Mouse (Mus musculus): ENCODE data around the gene Gas2l3. TPM values are rescaled to one million over a fixed set of nuclear protein-coding genes. Genes with fewer than 3 reads are reported as not detected.

Gene Gas2l3
- polyA plus RNA-seq, 1 experiment from 2014 or later: 5.1 TPM

DNA sequence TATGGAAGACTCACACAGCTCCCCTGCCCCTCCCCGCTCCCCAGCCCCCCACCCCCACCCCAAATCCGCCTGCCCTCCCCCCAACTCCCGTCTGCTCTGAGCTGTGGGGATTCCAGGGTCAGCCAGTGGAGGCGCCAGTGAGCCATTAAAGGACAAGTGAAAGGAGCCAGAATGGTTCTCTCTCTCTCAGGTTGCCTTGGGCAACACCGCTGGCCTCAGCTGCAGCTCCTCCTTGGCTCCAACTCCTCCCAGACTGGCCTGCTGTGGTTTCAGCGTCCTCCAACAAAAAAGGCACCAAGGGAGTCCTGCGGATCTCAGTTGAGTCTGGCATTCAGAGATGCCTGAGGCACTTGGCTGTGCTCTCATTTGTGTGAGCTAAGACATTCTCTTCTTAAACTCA lies 47.9 kb downstream of the Gas2l3 start:
- Histone ChIP-seq H3K36me3 (ENCODE audit: control insufficient read depth, insufficient read depth) (no peaks in the 10 kb centered on the region), H3K4me3 (ENCODE audit: low read depth, low read length) (no peak overlapping the region), H3K4me1 (ENCODE audit: control insufficient read depth, low read depth, low read length) (no peaks in the 10 kb centered on the region; the same call in 1 of the 2 replicates), H3K27ac (ENCODE audit: low read length) (no peak overlapping the region), H3K9me3 (replicated peaks; ENCODE audit: control insufficient read depth, low read length) (no peaks in the 10 kb centered on the region), H3K4me2 (ENCODE audit: low read depth, low read length) (peak overlapping the region; percentile 39), H3K27me3 (ENCODE audit: control insufficient read depth, insufficient read depth, low read depth, low read length) (no peaks in the 10 kb centered on the region), H3K9ac (ENCODE audit: low read depth, low read length) (no peak overlapping the region)
- 4% methylated on average over 7 of the region's 7 CpGs for WGBS (ENCODE audit: insufficient replicate concordance)
- ATAC-seq (ENCODE audit: low read depth): 0 out of 2 replicates have a peak, but pooled peaks have one; percentile 24

- H3K4me1 ChIP-seq (ENCODE audit: control insufficient read depth, low read depth, low read length): no peaks in the 10 kb centered on the region; the same call in 1 of the 2 replicates
- no peak overlapping the region; the same call in 1 of the 2 replicates for H3K4me2 ChIP-seq (ENCODE audit: low read depth, low read length)
- no peaks in the 10 kb centered on the region for H3K36me3 ChIP-seq (ENCODE audit: control insufficient read depth, insufficient read depth)
- H3K4me3 ChIP-seq (ENCODE audit: low read depth, low read length): no peak overlapping the region
- H3K27me3 ChIP-seq (ENCODE audit: control insufficient read depth, insufficient read depth, low read depth, low read length): no peaks in the 10 kb centered on the region
- no peak overlapping the region for H3K27ac ChIP-seq (ENCODE audit: low read length)
- no peaks in the 10 kb centered on the region for H3K9me3 ChIP-seq (replicated peaks; ENCODE audit: control insufficient read depth, low read length)
- no peak overlapping the region for H3K9ac ChIP-seq (ENCODE audit: low read depth, low read length)
- no peak for ATAC-seq (ENCODE audit: low read depth)
- WGBS (ENCODE audit: insufficient replicate concordance): 33% methylated on average over 7 of the region's 7 CpGs
Observed at GRCm38 (mm10) chr10:89395321-89395720, 48.4 kb downstream of the Gas2l3 start.

DNA sequence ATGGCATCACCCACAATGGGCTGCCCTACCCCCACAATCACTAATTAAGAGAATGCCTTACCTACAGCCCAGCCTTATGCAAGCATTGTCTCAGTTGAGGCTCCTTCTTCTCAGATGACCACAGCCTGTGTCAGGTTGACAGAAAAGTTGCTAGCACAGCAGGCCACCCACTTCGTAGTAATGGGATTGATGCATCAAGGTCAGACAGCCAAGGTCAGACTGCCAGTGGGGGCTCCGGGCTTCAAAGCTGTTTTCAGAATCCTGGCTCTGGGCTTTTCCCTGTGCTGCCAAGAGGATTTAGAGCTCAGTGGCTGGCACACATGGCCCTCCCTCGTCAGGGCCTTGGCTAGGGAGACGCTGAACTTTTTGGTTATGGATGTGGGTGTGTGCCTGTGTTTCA lies 51.1 kb downstream of the Gas2l3 start:
- Histone ChIP-seq H3K36me3 (ENCODE audit: control insufficient read depth, insufficient read depth) (no peaks in the 10 kb centered on the region), H3K9ac (ENCODE audit: low read depth, low read length) (no peak overlapping the region), H3K4me2 (ENCODE audit: low read depth, low read length) (no peak overlapping the region), H3K9me3 (replicated peaks; ENCODE audit: control insufficient read depth, low read length) (no peaks in the 10 kb centered on the region), H3K4me1 (ENCODE audit: control insufficient read depth, low read depth, low read length) (no peaks in the 10 kb centered on the region; the same call in 1 of the 2 replicates), H3K27ac (ENCODE audit: low read length) (no peak overlapping the region), H3K27me3 (ENCODE audit: control insufficient read depth, insufficient read depth, low read depth, low read length) (no peaks in the 10 kb centered on the region), H3K4me3 (ENCODE audit: low read depth, low read length) (no peak overlapping the region)
- ATAC-seq (ENCODE audit: low read depth): no peak
- WGBS (ENCODE audit: insufficient replicate concordance): 62% methylated on average over 4 of the region's 4 CpGs

DNA sequence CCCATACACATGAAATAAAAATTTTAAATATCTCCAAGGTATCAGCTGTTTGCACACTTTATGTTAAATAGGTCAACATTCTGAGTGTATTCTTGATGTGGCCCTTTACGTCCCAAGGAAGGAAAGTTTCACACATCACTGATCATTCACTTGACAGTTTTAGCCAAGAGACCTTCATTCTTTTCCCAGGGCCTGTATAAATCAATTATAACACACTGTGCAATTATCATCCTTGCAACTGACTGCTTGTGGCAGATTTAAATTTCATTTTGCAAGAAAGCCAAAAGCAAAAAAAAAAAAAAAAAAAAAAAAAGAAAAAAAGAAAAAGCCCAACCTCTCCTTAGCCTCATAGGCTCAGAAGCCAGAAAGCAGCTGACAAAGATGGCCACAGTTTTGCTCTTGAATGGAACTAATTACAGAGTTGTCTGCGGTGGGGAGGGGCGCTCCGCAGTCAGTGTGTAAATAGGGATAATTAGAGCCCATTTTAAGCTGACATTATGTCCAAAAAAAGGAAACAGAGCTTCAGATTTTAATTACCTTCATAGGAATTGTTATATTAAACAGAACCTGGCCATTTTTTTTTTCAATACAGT lies 52.1 kb downstream of the Gas2l3 start:
- Histone ChIP-seq H3K9ac (ENCODE audit: low read depth, low read length) (no peak overlapping the region), H3K27me3 (ENCODE audit: control insufficient read depth, insufficient read depth, low read depth, low read length) (no peaks in the 10 kb centered on the region), H3K4me3 (ENCODE audit: low read depth, low read length) (no peak overlapping the region), H3K4me1 (ENCODE audit: control insufficient read depth, low read depth, low read length) (no peaks in the 10 kb centered on the region; the same call in 1 of the 2 replicates), H3K4me2 (ENCODE audit: low read depth, low read length) (no peak overlapping the region), H3K36me3 (ENCODE audit: control insufficient read depth, insufficient read depth) (no peaks in the 10 kb centered on the region), H3K27ac (ENCODE audit: low read length) (no peak overlapping the region), H3K9me3 (replicated peaks; ENCODE audit: control insufficient read depth, low read length) (no peaks in the 10 kb centered on the region)
- no peak for ATAC-seq (ENCODE audit: low read depth)
- 67% methylated on average over 4 of the region's 4 CpGs for WGBS (ENCODE audit: insufficient replicate concordance)

- Histone ChIP-seq H3K9me3 (replicated peaks; ENCODE audit: control insufficient read depth, low read length) (no peaks in the 10 kb centered on the region), H3K4me2 (ENCODE audit: low read depth, low read length) (no peak overlapping the region), H3K9ac (ENCODE audit: low read depth, low read length) (no peak overlapping the region), H3K27ac (ENCODE audit: low read length) (no peak overlapping the region), H3K27me3 (ENCODE audit: control insufficient read depth, insufficient read depth, low read depth, low read length) (no peaks in the 10 kb centered on the region), H3K4me3 (ENCODE audit: low read depth, low read length) (no peak overlapping the region), H3K36me3 (ENCODE audit: control insufficient read depth, insufficient read depth) (no peaks in the 10 kb centered on the region), H3K4me1 (ENCODE audit: control insufficient read depth, low read depth, low read length) (no peaks in the 10 kb centered on the region)
- ATAC-seq (ENCODE audit: low read depth): no peak
- 61% methylated on average over 3 of the region's 3 CpGs for WGBS (ENCODE audit: insufficient replicate concordance)
Observed at GRCm38 (mm10) chr10:89386461-89386860, 57.3 kb downstream of the Gas2l3 start.

DNA sequence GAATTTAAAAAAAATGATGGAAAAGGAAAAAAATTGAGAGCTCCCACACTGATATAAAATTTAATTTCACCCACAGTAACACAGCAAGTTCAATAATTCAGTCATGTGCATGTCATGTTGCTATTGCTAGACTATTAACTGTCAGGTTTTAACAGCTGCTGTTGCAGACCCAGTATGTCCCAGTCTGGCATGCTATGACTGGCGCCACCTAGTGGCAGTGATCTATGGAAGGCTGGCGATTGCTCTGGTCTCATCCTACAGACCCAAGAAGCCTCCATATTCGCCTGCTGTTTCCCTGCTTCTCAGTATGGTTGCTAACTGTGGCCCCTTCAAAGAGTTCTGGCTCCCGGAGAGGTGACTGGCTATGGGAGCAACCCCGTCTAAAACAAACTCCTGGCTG lies 60.3 kb downstream of the Gas2l3 start:
- Histone ChIP-seq H3K4me3 (ENCODE audit: low read depth, low read length) (no peak overlapping the region), H3K9me3 (replicated peaks; ENCODE audit: control insufficient read depth, low read length) (no peaks in the 10 kb centered on the region), H3K4me1 (ENCODE audit: control insufficient read depth, low read depth, low read length) (no peaks in the 10 kb centered on the region), H3K27me3 (ENCODE audit: control insufficient read depth, insufficient read depth, low read depth, low read length) (no peaks in the 10 kb centered on the region), H3K27ac (ENCODE audit: low read length) (no peak overlapping the region), H3K4me2 (ENCODE audit: low read depth, low read length) (no peak overlapping the region), H3K36me3 (ENCODE audit: control insufficient read depth, insufficient read depth) (no peaks in the 10 kb centered on the region), H3K9ac (ENCODE audit: low read depth, low read length) (no peak overlapping the region)
- WGBS (ENCODE audit: insufficient replicate concordance): 5% methylated on average over 5 of the region's 5 CpGs
- 0 out of 2 replicates have a peak, but pooled peaks have one; percentile 19 for ATAC-seq (ENCODE audit: low read depth)

DNA sequence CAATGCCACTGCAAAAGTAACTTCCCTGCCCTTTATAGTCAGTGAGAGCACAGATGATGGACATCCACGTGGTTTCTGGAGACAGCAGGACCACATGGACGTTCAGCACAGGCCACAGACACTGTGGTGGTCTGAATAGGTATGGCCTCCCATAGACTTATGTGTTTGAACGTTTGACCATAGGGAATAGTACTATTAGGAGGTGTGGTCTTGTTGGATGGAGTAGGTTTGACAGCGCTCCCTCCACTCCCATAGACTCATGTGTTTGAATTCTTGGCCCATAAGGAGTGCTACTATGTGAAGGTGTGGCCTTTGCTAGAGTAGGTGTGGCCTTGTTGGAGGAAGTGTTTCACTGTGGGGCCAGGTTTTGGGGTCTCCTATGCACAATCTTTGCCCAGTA lies 66.0 kb downstream of the Gas2l3 start:
- H3K9ac ChIP-seq (ENCODE audit: low read depth, low read length): no peak overlapping the region
- no peak overlapping the region for H3K4me3 ChIP-seq (ENCODE audit: low read depth, low read length)
- no peaks in the 10 kb centered on the region for H3K36me3 ChIP-seq (ENCODE audit: control insufficient read depth, insufficient read depth)
- no peaks in the 10 kb centered on the region for H3K4me1 ChIP-seq (ENCODE audit: control insufficient read depth, low read depth, low read length)
- ATAC-seq (ENCODE audit: low read depth): no peak
- no peak overlapping the region for H3K4me2 ChIP-seq (ENCODE audit: low read depth, low read length)
- no peak overlapping the region for H3K27ac ChIP-seq (ENCODE audit: low read length)
- no peaks in the 10 kb centered on the region for H3K27me3 ChIP-seq (ENCODE audit: control insufficient read depth, insufficient read depth, low read depth, low read length)
- 54% methylated on average over 4 of the region's 4 CpGs for WGBS (ENCODE audit: insufficient replicate concordance)
- no peaks in the 10 kb centered on the region for H3K9me3 ChIP-seq (replicated peaks; ENCODE audit: control insufficient read depth, low read length)

- H3K9ac ChIP-seq (ENCODE audit: low read depth, low read length): no peak overlapping the region
Observed at GRCm38 (mm10) chr10:89370051-89370450, 73.7 kb downstream of the Gas2l3 start.

DNA sequence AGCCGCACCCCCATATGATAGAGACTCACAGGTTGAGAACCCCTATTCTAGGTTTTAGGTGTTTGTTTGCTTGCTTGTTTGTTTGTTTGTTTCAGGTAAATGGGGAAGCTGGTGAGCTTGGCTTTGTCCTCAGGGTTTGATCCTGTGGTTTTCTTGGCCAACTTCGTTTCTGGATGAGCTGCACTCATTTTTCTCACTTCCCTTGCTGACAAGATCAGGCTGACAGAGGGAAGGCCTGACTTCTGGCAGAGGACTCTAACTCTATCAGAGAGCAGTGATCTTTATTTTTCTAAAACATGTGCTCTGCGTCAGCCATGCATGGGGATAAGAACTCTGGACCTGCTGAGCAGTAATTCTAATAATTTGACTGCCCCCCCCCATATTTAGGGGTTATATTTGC lies 84.8 kb downstream of the Gas2l3 start:
- Histone ChIP-seq H3K9me3 (replicated peaks; ENCODE audit: control insufficient read depth, low read length) (no peaks in the 10 kb centered on the region), H3K9ac (ENCODE audit: low read depth, low read length) (no peak overlapping the region), H3K4me3 (ENCODE audit: low read depth, low read length) (no peak overlapping the region), H3K4me1 (ENCODE audit: control insufficient read depth, low read depth, low read length) (no peaks in the 10 kb centered on the region), H3K36me3 (ENCODE audit: control insufficient read depth, insufficient read depth) (no peaks in the 10 kb centered on the region), H3K27ac (ENCODE audit: low read length) (no peak overlapping the region), H3K4me2 (ENCODE audit: low read depth, low read length) (no peak overlapping the region), H3K27me3 (ENCODE audit: control insufficient read depth, insufficient read depth, low read depth, low read length) (no peaks in the 10 kb centered on the region)
- WGBS (ENCODE audit: insufficient replicate concordance): 48% methylated on average over 3 of the region's 3 CpGs
- ATAC-seq (ENCODE audit: low read depth): no peak

More at GRCm38 (mm10) chr10:89370051-89370450, 73.7 kb downstream of the Gas2l3 start:
- Histone ChIP-seq H3K36me3 (ENCODE audit: control insufficient read depth, insufficient read depth) (no peaks in the 10 kb centered on the region), H3K9me3 (replicated peaks; ENCODE audit: control insufficient read depth, low read length) (no peaks in the 10 kb centered on the region), H3K4me1 (ENCODE audit: control insufficient read depth, low read depth, low read length) (no peaks in the 10 kb centered on the region), H3K4me3 (ENCODE audit: low read depth, low read length) (no peak overlapping the region), H3K27ac (ENCODE audit: low read length) (no peak overlapping the region), H3K27me3 (ENCODE audit: control insufficient read depth, insufficient read depth, low read depth, low read length) (no peaks in the 10 kb centered on the region), H3K4me2 (ENCODE audit: low read depth, low read length) (no peak overlapping the region)
- ATAC-seq (ENCODE audit: low read depth): no peak
- 20% methylated on average over 1 of the region's 1 CpGs for WGBS (ENCODE audit: insufficient replicate concordance)
